Mouse (Mus musculus): ENCODE results near the gene Gm12794. TPM values are rescaled to one million over a fixed set of nuclear protein-coding genes. Genes with fewer than 3 reads are reported as not detected.
"Not testable (repeated sequence)": the region's sequence is repeated elsewhere in the genome, so short reads cannot be mapped to it uniquely, and the experiment has no call there.

Gm12794 gene
- not detected for total RNA-seq (2021)
- long read RNA-seq, experiment 1: 0 reads
- long read RNA-seq, experiment 2: 0 reads

DNA sequence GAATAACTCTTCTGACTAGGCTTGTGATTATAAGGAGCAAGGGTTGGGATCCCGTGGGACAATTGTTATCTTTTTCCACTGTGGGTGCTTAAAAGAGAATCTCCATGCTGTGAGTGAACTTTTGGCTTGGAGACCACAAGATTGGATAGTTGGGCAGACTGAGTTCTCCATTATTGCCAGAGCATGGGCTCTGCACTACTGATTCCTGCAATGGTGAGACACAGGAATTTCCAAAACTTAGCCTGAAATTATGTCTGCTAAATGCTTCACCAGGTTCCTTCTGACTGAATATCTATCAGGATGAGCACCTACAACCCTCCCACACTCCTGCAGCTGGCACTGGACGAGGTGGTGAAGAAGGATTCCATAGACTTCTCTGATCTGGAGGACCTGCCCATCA, at the start of gene Gm12794:
Gene Gm12794 (plus strand): TSS at position 301 of the 400 bp plus-strand sequence.
- H3K27ac ChIP-seq; H3K4me3 ChIP-seq; intact Hi-C loops (cut with DNase I); DNase-seq: not testable (repeated sequence)

DNA sequence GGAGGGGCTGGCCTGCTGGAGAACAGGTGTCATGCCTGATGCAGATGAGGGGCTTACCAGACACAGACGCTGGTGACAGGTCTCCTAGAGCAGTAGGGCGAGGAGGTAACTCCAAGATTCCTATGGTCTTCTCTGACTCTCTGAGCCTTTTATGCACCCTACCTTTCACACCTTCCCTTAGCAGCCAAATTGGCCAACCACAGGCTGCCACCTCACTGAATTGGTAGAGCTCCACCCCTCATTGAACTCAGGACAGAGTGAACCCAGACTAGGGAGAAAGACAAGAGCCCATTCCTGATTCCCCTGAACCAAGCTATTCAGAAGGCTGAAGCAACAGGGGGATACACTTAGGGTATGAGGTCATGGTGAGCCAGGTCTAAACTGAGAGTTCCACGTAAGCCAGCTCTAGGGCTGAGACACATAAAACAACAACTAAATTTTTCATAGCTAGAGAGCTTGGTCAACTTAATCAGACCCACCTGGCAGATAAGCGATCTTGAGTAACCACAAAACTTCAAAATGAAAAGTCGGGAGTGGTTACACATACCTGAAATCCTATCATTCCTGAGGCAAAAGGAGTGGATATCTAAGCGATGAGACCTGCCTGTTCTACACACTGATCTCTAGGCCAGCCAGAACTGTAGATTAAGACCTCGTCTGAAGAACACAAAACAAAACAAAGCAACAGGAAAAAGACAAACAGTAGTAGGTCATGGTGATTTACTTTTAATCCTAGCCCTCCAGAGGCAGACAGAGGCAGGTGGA, 46.4 kb upstream of the Gm12794 start, which contains the start of gene C130073F10Rik:
Gene C130073F10Rik (minus strand): TSS at position 134 of the 765 bp plus-strand sequence.
- no peak within 1 kb of the TSS for H3K4me3 ChIP-seq
- no peak for TF ChIP-seq CTCF (IDR thresholded peaks at IDR 0.05)
- DNase-seq: no peak
- intact Hi-C loops (cut with DNase I): no loop called here
- H3K27ac ChIP-seq: no peak within 1 kb of the TSS

DNA sequence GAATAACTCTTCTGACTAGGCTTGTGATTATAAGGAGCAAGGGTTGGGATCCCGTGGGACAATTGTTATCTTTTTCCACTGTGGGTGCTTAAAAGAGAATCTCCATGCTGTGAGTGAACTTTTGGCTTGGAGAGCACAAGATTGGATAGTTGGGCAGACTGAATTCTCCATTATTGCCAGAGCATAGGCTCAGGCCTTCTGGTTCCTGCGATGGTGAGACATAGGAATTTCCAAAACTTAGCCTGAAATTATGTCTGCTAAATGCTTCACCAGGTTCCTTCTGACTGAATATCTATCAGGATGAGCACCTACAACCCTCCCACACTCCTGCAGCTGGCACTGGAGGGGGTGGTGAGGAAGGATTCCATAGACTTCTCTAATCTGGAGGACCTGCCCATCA, 31.4 kb upstream of the Gm12794 start, which contains the start of gene Gm12800:
Gene Gm12800 (plus strand): TSS at position 301 of the 400 bp plus-strand sequence.
- DNase-seq; intact Hi-C loops (cut with DNase I); H3K27ac ChIP-seq; H3K4me3 ChIP-seq: not testable (repeated sequence)

DNA sequence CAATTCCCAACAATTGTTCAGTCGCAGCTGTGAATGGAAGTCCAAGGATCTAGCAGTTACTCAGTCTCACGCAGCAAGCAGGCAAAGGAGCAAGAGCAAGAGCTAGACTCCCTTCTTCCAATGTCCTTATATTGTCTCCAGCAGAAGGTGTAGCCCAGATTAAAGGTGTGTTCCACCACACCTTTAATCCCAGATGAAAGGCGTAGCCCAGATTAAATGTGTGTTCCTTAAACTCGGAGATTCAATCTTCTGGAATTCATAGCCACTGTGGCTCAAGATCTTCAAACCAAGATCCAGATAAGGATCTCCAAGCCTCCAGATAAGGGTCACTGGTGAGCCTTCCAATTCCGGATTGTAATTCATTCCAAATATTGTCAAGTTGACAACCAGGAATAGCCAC, 40.7 kb downstream of the Gm12794 start, which contains the start of gene Gm12790:
Gene Gm12790 (minus strand): TSS at position 101 of the 400 bp plus-strand sequence.
- DNase-seq; H3K27ac ChIP-seq; intact Hi-C loops (cut with DNase I); H3K4me3 ChIP-seq: not testable (repeated sequence)

DNA sequence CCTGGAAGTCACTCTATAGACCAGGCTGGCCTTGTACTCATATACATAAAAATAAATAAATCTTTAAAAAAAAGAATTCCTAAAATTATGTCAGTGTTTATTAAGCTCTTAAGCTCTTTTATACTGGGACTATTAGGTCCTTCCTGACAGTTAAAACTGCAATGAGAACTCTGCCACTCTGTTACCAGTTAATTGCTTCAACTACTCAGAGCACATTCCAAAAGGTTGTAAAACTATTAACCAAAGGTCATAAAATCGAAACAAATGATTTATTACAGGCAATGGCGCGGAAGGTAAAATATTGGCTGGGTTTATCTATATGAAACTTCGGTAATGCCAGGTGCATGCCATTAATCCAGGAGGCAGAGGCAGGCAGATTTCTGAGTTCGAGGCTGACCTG, 45.5 kb downstream of the Gm12794 start:
- TF ChIP-seq CTCF (IDR thresholded peaks at IDR 0.05): no peak
- no peak for DNase-seq
- no peak overlapping the region for H3K27ac ChIP-seq
- no peak overlapping the region for H3K4me3 ChIP-seq
- intact Hi-C loops (cut with DNase I): no loop called here

DNA sequence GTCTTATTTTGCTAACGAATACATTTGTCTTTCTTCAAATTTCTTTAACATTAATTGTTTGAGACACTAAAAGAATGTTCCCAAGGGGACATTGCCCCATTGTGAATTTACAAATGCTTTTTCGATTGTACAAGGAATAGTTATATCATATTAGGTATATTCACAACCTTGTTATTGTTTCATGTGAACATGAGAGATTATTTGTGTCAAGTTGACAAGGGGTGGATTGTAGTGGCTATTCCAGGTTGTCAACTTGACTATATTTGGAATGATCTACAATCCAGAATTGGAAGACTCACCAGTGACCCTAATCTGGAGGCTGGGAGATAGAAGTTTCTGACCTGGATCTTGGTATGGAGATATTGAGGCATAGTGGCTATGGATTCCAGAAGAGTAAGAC, 46.1 kb downstream of the Gm12794 start, which contains the start of gene Gm12789:
Gene Gm12789 (plus strand): TSS at position 301 of the 400 bp plus-strand sequence.
- intact Hi-C loops (cut with DNase I); DNase-seq; H3K27ac ChIP-seq; H3K4me3 ChIP-seq: not testable (repeated sequence)

Other genes with a start within 250 kb of the Gm12794 start
- gene Lepr, start 223.0 kb upstream of the Gm12794 start, total RNA-seq (2021): 1 to 10 TPM; 1.0 to 2.9 TPM
- not detected for gene B020004J07Rik, start 96.4 kb upstream of the Gm12794 start, total RNA-seq (2021)
- not detected for gene C130073F10Rik, start 46.6 kb upstream of the Gm12794 start, total RNA-seq (2021)
- gene Gm12800, start 31.3 kb upstream of the Gm12794 start, total RNA-seq (2021): not detected
- gene Gm12790, start 40.6 kb downstream of the Gm12794 start, total RNA-seq (2021): not detected
- gene Gm12789, start 46.2 kb downstream of the Gm12794 start, total RNA-seq (2021): not detected
- 10 to 100 TPM; 59.9 to 62.5 TPM for gene Pde4b, start 147.1 kb downstream of the Gm12794 start, total RNA-seq (2021)

All from gastrocnemius, adult 2 months (tissue).